Mouse (Mus musculus) stomach, embryonic 14.5 days (tissue): Measurements from ENCODE around the gene Camk1d. TPM values are rescaled to one million over a fixed set of nuclear protein-coding genes. Genes with fewer than 3 reads are reported as not detected.

Experiments
- ATAC-seq: fragments of 200-750 bp; cut with Nextera tagmentation; 2 replicates; pipeline ENCODE4 v1.8.0; 2017; ENCODE audit warnings: low read depth, moderate TSS enrichment; ENCODE audit not compliant: insufficient number of reproducible peaks, insufficient read depth, low FRiP score
- H3K27ac ChIP-seq: fragments of 300-500 bp; sonication (generic); 2 replicates; pipeline ENCODE4 v1.5.1; 2014; ENCODE audit warnings: mild to moderate bottlenecking, low read length, moderate library complexity, mixed read lengths
- H3K27me3 ChIP-seq: fragments of 300-500 bp; sonication (generic); 2 replicates; pipeline ENCODE4 v1.6.1; 2014; ENCODE audit warnings: low read length, control low read depth, mixed read lengths; ENCODE audit not compliant: control insufficient read depth, insufficient read depth
- H3K36me3 ChIP-seq: fragments of 300-500 bp; sonication (generic); 2 replicates; pipeline ENCODE4 v1.6.1; 2014; ENCODE audit warnings: mild to moderate bottlenecking, control low read depth, low read length, moderate library complexity, mixed read lengths; ENCODE audit not compliant: control insufficient read depth, insufficient read depth
- H3K4me1 ChIP-seq: fragments of 300-500 bp; sonication (generic); 2 replicates; pipeline ENCODE4 v1.6.1; 2014; ENCODE audit warnings: low read length, control low read depth, mixed read lengths; ENCODE audit not compliant: control insufficient read depth, insufficient read depth
- H3K4me2 ChIP-seq: fragments of 300-500 bp; sonication (generic); replicated peaks from 2 replicates; pipeline ENCODE4 v1.6.1; 2014; ENCODE audit warnings: low read depth, low read length, control low read depth
- H3K4me3 ChIP-seq: fragments of 300-500 bp; sonication (generic); 2 replicates; pipeline ENCODE4 v1.5.1; 2014; ENCODE audit warnings: low read depth, low read length, control low read depth
- H3K9ac ChIP-seq: fragments of 300-500 bp; sonication (generic); replicated peaks from 2 replicates; pipeline ENCODE4 v1.6.1; 2014; ENCODE audit warnings: low read depth, mild to moderate bottlenecking, control low read depth, low read length, moderate library complexity, mixed read lengths
- H3K9me3 ChIP-seq: fragments of 300-500 bp; sonication (generic); 2 replicates; pipeline ENCODE4 v1.6.1; 2016; ENCODE audit warnings: low read depth, low read length, control low read depth; ENCODE audit not compliant: control insufficient read depth
- WGBS: fragments of 180-500 bp; shearing (Covaris S2); extraction: QIAGEN DNeasy Blood & Tissue Kit; methylation state at CpG from one replicate; pipeline ENCODE4 v1.1.7; 2014; 5-methylcytosine and 5-hydroxymethylcytosine counted together
- polyA plus RNA-seq: library from polyadenylated mRNA; unstranded; fragments of >200 nt; fragmentation: Nextera tagmentation; extraction: Ambion mirVana; gene quantifications from 2 replicates; pipeline ENCODE4 v1.2.1, GENCODE M21; 2014

Gene Camk1d
- polyA plus RNA-seq, 1 experiment from 2014 or later, result 20.5 TPM

- H3K27me3 ChIP-seq, result no peaks in the 10 kb centered on the region
- WGBS, result 49% methylated on average over 2 of the region's 2 CpGs
- no peak overlapping the region for H3K4me3 ChIP-seq
- no peak overlapping the region for H3K9ac ChIP-seq
- H3K9me3 ChIP-seq, result no peaks in the 10 kb centered on the region
- H3K4me1 ChIP-seq, result peaks cover 15% of the 10 kb centered on the region; the same call in 1 of the 2 replicates
- ATAC-seq, result no peak
- no peaks in the 10 kb centered on the region for H3K36me3 ChIP-seq
- H3K27ac ChIP-seq, result no peak overlapping the region
- no peak overlapping the region for H3K4me2 ChIP-seq
These were observed 36.8 kb downstream of the Camk1d start for GRCm38 (mm10) chr2:5677472-5677871.

DNA sequence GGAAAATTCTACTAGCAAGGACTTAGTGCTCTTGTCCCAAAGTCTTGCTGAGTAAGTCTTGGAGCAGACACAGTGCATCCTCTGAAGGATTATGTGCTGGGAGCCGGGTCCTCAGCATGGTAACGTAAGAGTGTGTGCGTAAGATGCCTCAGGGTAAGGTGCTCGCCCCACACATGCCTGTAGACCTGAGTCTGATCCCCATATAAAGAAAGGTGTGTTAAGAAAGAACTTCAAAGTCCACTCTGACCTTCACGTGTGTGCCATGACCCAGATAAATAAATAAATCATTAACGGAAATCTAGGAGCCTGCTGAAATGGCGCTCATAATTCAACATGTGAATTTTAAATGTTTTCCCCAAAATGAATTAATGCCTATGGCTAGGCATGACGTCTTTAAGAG is 37.5 kb downstream of the Camk1d start:
- no peak for ATAC-seq
- Histone ChIP-seq H3K9ac (no peak overlapping the region), H3K27ac (no peak overlapping the region)

GRCm38 (mm10) chr2:5676143-5676483 is 38.2 kb downstream of the Camk1d start:
- Histone ChIP-seq H3K4me1 (peaks cover 15% of the 10 kb centered on the region; the same call in 1 of the 2 replicates), H3K27me3 (no peaks in the 10 kb centered on the region), H3K9me3 (no peaks in the 10 kb centered on the region), H3K4me3 (no peak overlapping the region), H3K27ac (no peak overlapping the region), H3K36me3 (no peaks in the 10 kb centered on the region), H3K9ac (no peak overlapping the region), H3K4me2 (no peak overlapping the region)
- 50% methylated on average over 9 of the region's 9 CpGs for WGBS
- ATAC-seq, result no peak

More for the DNA sequence above, 37.5 kb downstream of the Camk1d start:
- no peaks in the 10 kb centered on the region for H3K27me3 ChIP-seq
- WGBS, result 50% methylated on average over 8 of the region's 8 CpGs
- H3K9me3 ChIP-seq, result no peaks in the 10 kb centered on the region
- no peak overlapping the region for H3K4me2 ChIP-seq
- H3K36me3 ChIP-seq, result no peaks in the 10 kb centered on the region
- no peak overlapping the region for H3K4me3 ChIP-seq
- peaks cover 15% of the 10 kb centered on the region; the same call in 1 of the 2 replicates for H3K4me1 ChIP-seq

- Histone ChIP-seq H3K4me2 (no peak overlapping the region), H3K9me3 (no peaks in the 10 kb centered on the region), H3K4me1 (peaks cover 15% of the 10 kb centered on the region; the same call in 1 of the 2 replicates), H3K27me3 (no peaks in the 10 kb centered on the region), H3K4me3 (no peak overlapping the region), H3K27ac (no peak overlapping the region), H3K9ac (no peak overlapping the region), H3K36me3 (no peaks in the 10 kb centered on the region)
- WGBS, result 87% methylated on average over 12 of the region's 12 CpGs
- ATAC-seq, result no peak
These were observed 38.7 kb downstream of the Camk1d start for GRCm38 (mm10) chr2:5675431-5676142.

DNA sequence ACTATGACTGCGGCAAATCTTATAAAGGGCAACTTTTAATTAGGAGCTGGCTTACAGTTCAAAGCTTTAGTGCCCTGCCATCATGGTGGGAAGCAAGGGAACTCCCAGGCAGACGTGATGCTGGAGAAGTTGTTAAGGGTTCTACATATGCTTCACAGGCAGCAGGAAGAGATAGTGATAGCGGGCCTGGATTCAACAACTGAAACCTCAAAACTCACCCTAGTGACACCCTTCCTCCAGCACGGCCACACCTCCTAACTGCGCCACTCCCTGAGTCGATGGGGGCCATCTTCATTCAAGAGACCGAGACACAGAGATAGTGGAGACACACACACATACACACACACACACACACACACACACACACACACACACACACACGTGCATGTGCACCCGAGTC is 39.8 kb downstream of the Camk1d start:
- Histone ChIP-seq H3K27me3 (no peaks in the 10 kb centered on the region), H3K4me2 (no peak overlapping the region), H3K4me3 (no peak overlapping the region), H3K27ac (no peak overlapping the region), H3K36me3 (no peaks in the 10 kb centered on the region), H3K4me1 (peaks cover 15% of the 10 kb centered on the region; the same call in 1 of the 2 replicates), H3K9ac (no peak overlapping the region), H3K9me3 (no peaks in the 10 kb centered on the region)
- no peak for ATAC-seq
- 92% methylated on average over 9 of the region's 9 CpGs for WGBS

DNA sequence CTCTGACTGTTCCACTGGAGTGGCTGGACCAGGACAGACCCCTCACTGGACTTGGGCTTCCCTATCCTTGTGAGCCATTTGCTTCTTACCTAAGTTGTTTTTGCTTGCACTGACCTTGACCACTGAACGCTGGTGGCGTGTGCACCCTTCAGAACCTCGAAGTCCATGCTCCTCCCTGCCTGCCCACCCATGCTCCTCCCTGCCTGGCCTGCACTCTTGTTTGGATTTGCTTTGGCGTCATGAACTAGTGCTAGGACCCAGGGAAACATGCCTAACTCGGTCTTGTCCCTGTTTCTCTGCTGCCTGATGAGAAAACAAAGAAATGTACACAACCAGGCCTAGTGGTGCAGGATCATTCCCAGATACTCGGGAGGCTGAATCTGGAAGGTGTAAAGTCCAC is 40.5 kb downstream of the Camk1d start:
- WGBS, result 76% methylated on average over 6 of the region's 6 CpGs
- peak overlapping the region; percentile 63; the same call in 1 of the 2 replicates for H3K27ac ChIP-seq
- no peak for ATAC-seq
- no peaks in the 10 kb centered on the region for H3K27me3 ChIP-seq
- H3K4me2 ChIP-seq, result no peak overlapping the region
- H3K9me3 ChIP-seq, result no peaks in the 10 kb centered on the region
- no peak overlapping the region for H3K9ac ChIP-seq
- H3K4me3 ChIP-seq, result no peak overlapping the region
- H3K4me1 ChIP-seq, result peaks cover 15% of the 10 kb centered on the region; the same call in 1 of the 2 replicates
- no peaks in the 10 kb centered on the region for H3K36me3 ChIP-seq

DNA sequence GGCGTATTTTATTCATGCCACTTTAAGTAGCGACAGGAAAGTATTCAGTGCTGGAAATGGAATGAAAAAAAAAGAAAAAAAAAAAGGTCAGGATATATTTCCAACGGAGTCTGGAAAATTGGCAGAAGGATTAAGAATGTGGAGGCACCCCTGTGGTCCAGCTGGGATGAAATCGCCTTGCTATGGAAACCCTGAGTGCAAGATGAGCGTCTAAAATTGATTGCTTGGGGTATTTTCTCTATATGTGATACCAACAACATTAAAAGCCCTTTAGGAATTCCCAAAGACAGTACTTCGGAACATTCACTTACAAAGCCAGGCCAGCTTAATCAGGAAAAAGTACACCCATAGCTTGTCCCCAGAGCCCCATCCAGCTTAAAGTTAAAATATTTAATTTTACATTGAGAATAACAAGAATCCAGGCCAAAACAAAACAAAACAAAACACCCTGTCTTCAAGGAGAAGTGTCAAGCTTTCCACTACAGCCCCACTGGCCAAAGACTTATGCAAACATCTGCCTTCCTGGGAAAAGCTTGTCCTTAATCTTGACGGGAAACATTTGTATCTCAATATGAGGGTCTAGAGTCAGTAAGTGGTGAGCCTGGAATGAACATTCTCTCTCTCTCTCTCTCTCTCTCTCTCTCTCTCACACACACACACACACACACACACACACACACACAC is 41.3 kb downstream of the Camk1d start:
- H3K4me2 ChIP-seq, result no peak overlapping the region
- peaks cover 15% of the 10 kb centered on the region; the same call in 1 of the 2 replicates for H3K4me1 ChIP-seq
- ATAC-seq, result no peak; the same call in 1 of the 2 replicates

GRCm38 (mm10) chr2:5670146-5670545 is 44.2 kb downstream of the Camk1d start:
- H3K36me3 ChIP-seq, result no peaks in the 10 kb centered on the region
- no peak overlapping the region for H3K4me2 ChIP-seq
- 90% methylated on average over 10 of the region's 10 CpGs for WGBS
- H3K4me3 ChIP-seq, result no peak overlapping the region
- ATAC-seq, result no peak
- no peak overlapping the region for H3K27ac ChIP-seq
- peaks cover 6% of the 10 kb centered on the region; the same call in 1 of the 2 replicates for H3K4me1 ChIP-seq
- no peaks in the 10 kb centered on the region for H3K9me3 ChIP-seq
- H3K9ac ChIP-seq, result no peak overlapping the region
- no peaks in the 10 kb centered on the region for H3K27me3 ChIP-seq

More for the DNA sequence above, 41.3 kb downstream of the Camk1d start:
- H3K36me3 ChIP-seq, result no peaks in the 10 kb centered on the region
- WGBS, result 44% methylated on average over 7 of the region's 7 CpGs
- H3K4me3 ChIP-seq, result no peak overlapping the region
- H3K9ac ChIP-seq, result no peak overlapping the region
- peak overlapping the region; percentile 63; the same call in 1 of the 2 replicates for H3K27ac ChIP-seq
- H3K27me3 ChIP-seq, result no peaks in the 10 kb centered on the region
- no peaks in the 10 kb centered on the region for H3K9me3 ChIP-seq
